Mouse (Mus musculus) thymus, postnatal 10 days (tissue): ENCODE data around the gene Gm8251.
"Not testable (repeated sequence)": the region's sequence is repeated elsewhere in the genome, so short reads cannot be mapped to it uniquely, and the experiment has no call there.

Experiments
- DNase-seq, 2 experiments: peaks; one replicate each; pipeline ENCODE4 v3.0.0; 2021; ENCODE audit warnings: low spot score in 2 of 2

The Gm8251 gene

DNA sequence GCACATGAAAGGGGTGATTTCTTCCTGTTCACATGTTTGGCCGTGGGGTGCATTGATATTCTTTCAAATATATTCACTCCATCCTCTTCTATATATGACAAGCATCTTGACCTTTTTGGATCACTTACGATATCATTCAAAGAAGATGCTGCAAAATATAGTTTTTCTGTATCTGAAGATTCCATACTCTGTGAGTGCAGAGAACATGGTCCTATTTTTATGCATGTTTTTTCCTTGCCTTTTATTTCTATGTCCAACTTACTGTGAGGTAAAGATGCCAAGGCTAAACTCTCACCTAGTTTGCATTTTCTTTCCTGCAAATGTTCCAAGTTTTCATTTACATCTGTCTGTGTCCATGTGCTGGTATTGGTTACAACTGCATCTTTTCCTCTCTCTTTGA is at the start of gene Gm8251:
TSS of gene Gm8251 (minus strand) at position 101 of the 400 bp plus-strand sequence.
- no peak for DNase-seq

DNA sequence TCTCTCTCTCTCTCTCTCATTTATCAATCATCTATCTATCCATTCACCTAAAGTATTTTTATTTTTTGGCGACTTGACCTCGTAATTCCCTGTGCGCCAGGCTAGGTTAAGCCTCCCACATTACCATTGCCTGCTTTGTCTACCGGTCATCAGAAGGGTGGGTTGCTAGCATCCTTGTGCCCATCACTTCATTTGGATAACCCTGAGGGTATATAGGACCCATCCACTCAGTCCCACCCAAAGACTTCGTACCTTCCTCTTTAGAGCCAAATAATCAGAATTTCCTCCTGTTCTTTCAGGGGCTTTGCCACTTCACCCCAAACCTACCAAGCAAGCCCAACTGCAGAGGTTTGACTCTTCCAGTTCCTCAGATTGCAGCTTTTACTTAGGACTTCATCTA is 41.2 kb upstream of the Gm8251 start:
- DNase-seq, result peak in 1 of 2 experiments; percentile 9

GRCm38 (mm10) chr1:44102259-44102717 is 40.6 kb upstream of the Gm8251 start, which contains the start of gene Tex30:
Tex30 (minus strand) TSS chr1:44102441.
- peak; percentile 88 to 91 for DNase-seq

DNA sequence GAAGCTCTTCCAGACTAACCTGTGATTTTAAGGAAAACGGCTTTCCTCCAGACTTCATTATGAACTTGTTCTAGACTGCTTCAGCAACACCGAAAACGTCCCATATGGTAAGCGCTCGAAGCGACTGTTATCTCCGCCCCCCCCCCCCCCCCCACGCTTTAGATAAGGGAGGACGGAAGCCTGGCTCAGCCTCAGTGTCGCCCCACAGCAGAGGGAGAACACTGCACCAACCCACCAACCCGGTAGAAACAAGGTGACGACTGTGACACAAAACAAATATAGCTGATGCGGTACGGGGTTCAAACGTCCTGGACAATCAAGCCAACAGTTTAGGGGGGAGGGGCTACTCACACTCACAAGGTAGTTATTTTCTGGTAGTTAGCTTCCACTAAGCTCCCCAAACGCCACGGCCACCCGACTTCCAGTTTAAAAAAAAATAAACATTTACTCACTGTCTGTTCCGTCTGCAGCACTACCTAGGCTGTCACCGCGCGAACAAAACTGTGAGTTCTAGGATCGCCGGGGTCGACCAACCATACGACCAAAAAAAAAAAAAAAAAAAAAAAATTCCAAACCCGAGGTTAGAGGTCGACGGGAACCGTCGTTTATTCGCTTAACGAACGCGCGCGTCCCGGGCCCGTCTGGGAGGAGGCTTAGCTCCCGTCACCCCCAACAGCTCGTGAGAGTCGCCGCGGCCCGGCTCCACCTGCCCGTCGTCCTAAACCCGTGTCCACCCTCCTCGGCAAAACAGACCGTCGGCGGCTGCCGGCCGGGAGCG is 39.9 kb upstream of the Gm8251 start:
- DNase-seq, result peak; percentile 41 to 49

DNA sequence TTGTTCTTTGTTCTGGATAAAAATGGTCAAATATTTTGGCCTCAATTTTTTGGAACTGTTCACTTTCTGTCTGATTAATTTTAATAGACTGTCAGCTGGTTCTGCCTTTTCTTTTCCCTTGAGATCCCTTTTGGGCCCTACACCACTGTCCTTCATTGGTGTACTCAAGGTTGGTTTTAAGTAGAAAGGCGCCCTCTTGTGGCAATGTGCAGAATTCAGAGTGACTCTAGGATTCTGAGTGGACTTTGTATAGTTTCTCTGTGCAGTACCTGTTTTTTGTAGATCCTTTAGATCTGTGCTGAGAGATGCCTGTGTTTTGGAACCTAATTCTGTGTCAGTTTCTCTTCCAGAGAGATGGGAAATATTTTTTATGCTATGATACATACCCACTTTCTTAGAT is 2.9 kb upstream of the Gm8251 start:
- DNase-seq, result peak; percentile 36 to 63

DNA sequence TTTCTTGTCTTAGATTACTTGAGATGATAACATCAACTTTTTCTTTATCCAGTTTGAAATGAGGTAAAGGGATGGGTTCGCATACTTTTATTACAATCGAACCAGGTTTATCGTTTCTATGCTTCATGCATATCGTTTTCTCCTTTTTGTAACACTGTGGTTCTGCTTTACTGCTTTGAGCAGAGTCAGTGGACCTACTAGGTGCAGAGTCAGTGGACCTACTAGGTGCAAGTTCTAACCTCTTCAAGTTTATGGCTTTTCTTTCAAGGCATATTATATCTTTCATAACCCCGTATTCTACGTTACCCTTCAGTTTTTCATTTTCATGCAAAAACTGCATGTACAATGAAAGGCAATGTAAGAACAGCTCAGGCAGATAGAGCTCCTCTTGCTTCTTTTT is 1.7 kb upstream of the Gm8251 start:
- no peak for DNase-seq

DNA sequence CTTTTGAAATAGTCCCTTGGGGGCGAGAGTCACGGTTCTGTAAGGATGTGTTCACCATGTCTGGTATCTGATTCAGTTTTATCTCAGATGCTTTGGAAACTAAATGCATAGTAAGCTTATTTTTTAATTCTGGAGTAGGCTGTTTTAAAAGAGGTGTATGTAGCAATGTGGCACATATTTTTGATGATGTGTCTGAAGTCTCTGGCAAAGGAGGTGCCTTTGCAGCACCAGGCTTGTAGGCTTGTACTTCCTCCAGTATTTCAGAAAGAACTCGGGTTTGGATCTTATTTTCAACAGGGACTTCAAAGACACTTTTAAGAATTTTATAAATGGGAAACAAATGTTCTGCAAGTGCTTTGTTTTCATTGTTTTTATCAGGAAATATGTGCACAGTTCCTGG is 3.9 kb downstream of the Gm8251 start:
- DNase-seq, result no peak

GRCm38 (mm10) chr1:44046556-44046955 is 15.2 kb downstream of the Gm8251 start:
- DNase-seq, result no peak

GRCm38 (mm10) chr1:44045689-44046088 is 16.0 kb downstream of the Gm8251 start:
- not testable (repeated sequence) for DNase-seq

DNA sequence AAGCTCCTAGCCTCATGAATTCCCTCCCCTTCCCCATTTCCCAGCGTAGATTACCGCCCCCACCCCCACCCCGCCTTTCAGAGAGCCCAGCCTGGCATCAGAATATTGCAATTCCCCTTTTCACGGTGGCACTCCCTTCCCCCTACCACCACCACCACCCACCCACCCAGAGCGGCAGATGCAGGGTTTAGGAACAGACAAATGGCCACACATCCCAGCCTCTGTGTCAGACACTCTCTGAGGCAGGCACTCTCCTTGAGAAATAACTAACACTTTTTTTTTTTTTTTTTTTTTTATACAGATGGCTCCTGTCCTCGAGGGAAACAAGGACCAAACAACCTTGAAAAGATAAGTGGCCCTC is 19.2 kb downstream of the Gm8251 start:
- no peak for DNase-seq

GRCm38 (mm10) chr1:44041797-44042554 is 19.8 kb downstream of the Gm8251 start:
- DNase-seq, result peak; percentile 34 to 68

GRCm38 (mm10) chr1:44032948-44033347 is 28.8 kb downstream of the Gm8251 start:
- no peak for DNase-seq

DNA sequence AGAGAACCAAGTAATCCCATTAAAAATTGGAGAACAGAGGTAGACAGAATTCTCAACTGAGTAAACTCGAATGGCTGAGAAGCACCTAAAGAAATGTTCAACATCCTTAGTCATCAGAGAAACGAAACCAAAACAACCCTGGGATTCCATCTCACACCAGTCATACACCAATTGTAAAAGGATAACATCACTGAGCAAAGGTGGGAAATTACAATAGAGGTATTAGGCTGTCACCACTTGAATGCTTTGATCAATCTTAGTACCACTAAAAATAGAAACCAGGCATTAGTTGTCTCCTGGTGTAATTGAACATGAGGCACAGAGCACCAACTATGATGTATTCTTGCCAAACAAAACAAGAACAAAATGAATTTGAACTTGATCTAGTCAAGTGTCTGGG is 29.5 kb downstream of the Gm8251 start:
- no peak for DNase-seq

DNA sequence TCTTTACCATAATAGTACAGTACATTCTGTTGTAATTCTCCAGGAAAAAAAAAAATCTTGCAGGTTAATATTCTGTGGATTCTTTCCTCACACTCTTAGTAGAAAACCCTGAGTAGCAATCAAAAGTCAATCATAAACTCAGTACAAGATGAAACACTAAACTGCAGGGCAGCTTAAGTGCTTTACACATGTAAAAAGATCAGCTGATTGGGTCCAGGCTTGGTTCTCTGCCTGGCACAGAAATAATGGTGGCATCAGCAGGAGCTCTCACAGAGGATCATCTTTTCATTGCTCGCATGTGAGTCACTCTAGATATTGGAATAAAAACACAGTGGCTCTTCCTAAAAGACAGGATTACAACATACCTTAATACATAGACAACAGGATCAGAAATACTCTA is 34.1 kb downstream of the Gm8251 start:
- DNase-seq, result no peak

DNA sequence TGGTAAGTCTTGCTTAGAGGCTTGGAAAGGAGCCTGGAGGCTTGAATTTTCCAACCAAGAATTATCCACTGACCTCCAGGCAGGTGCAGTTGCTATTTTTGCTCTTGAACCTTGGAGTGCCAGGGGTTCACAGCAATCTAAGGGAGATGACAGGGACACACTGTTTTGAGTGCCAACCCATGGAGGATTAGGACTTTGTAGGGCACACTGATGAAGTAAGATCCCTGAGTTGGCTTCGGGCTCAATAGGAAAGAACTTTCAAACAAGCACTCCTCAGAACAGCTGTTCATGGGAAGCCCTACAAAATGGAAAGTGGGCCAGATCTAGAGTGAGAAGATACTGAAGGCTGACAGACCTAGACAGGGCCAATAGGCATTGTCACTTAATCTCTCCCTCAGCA is 39.1 kb downstream of the Gm8251 start:
- DNase-seq, result no peak

DNA sequence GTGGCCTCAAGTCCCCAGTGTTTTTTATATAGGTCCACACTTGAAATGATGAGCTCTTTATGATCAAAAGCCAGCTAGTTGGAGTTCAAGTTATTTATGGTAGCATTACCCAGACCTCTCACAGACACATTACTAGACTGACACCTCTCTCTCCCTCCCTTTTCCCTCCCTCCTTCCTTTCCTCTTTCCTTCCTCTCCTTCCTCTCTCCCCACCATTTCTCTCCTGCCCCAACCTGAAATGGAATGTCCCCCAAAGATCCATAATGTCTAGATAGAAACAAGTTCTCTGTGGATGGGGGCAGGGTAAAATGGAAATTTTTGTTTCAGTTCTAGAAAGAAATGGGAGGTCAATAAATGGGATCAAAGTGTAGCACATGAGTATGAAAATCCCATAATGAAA is 41.8 kb downstream of the Gm8251 start, which contains the start of gene Mettl21c:
TSS of gene Mettl21c (minus strand) at position 101 of the 400 bp plus-strand sequence.
- DNase-seq, result no peak

GRCm38 (mm10) chr1:44015556-44015955 is 46.2 kb downstream of the Gm8251 start:
- no peak for DNase-seq
